25 mouse cellular contexts compared by ENCODE assay signal in genomic region chr12:103437601-103438000, GRCm38 (mm10). TPM values are rescaled to one million over a fixed set of nuclear protein-coding genes. Genes with fewer than 3 reads are reported as not detected.
DNase-seq lines count a peak whose midpoint lies in the region; ATAC-seq lines count a peak whose summit lies in the region.
"Had no signal": no experiment of that assay in that cellular context is flagged by ENCODE, and none has a peak within 500 bp of the region (broad histone marks: within the 10 kb centered on the region; RNA-seq: fewer than 3 reads in every experiment).

No protein-coding gene starts in this region.

- ATAC-seq in common myeloid progenitor, adult 5-6 weeks (replicated peaks; ENCODE audit: low read depth, poor library complexity, severe bottlenecking) = 0 out of 2 replicates have a peak, but pooled peaks have one; percentile 23
- peak; percentile 54 for ATAC-seq in megakaryocyte progenitor cell, adult 5-6 weeks (replicated peaks; ENCODE audit: poor library complexity)
- ATAC-seq: forebrain, embryonic 14.5 days; liver, embryonic 12.5 days had no signal

- DNase-seq in heart, adult 11 months = peak; percentile 86
- no peak for DNase-seq in heart, adult 18-20 months
- DNase-seq in testis, postnatal 10 days (ENCODE audit: low spot score) = peak; percentile 28
- DNase-seq in testis, postnatal 14 days (ENCODE audit: low spot score) = no peak
- no peak for DNase-seq in kidney, adult 9 months
- no peak for DNase-seq in thymus, adult 18-20 months
- DNase-seq: cerebellum, adult 2 months; cerebellum, postnatal 25 days; embryo, embryonic 11 days; heart, postnatal 36 days; kidney, adult 11 months; kidney, postnatal 4 days; layer of hippocampus, adult 9-11 months; left cerebral cortex, postnatal 4 days; lung, postnatal 14 days; thymus, postnatal 4 days had no signal

RNA-seq across cellular contexts. Expression of gene Ifi27, which starts 3.6 kb away (rescaled TPM):
- 100 to 1,000 TPM in 1 of 2 experiments, 10 to 100 TPM in 1; 53.9 to 125 TPM for total RNA-seq in heart, adult 18-20 months (2021)
- total RNA-seq in common myeloid progenitor, adult 5-6 weeks (2017) = 32.3 and 56.2 TPM in 2 replicates
- total RNA-seq in megakaryocyte progenitor cell, adult 5-6 weeks (2015) = 61.5 and 79.9 TPM in 2 replicates
- total RNA-seq in megakaryocyte progenitor cell, adult 5-6 weeks (2017) = 51.8 and 55.5 TPM in 2 replicates

RNA-seq across cellular contexts. Expression of gene Ifi27l2a, which starts 5.9 kb away (rescaled TPM):
- 10 to 100 TPM; 48.4 to 73.7 TPM for total RNA-seq in heart, adult 18-20 months (2021)
- total RNA-seq in common myeloid progenitor, adult 5-6 weeks (2017) = 4.0 and 11.3 TPM in 2 replicates
- 6.0 and 9.2 TPM in 2 replicates for total RNA-seq in megakaryocyte progenitor cell, adult 5-6 weeks (2015)
- 11.5 and 11.6 TPM in 2 replicates for total RNA-seq in megakaryocyte progenitor cell, adult 5-6 weeks (2017)

RNA-seq across cellular contexts. Expression of gene Ddx24, which starts 12.0 kb away (rescaled TPM):
- 10 to 100 TPM; 88.3 to 91.5 TPM for total RNA-seq in heart, adult 18-20 months (2021)
- 124 and 139 TPM in 2 replicates for total RNA-seq in common myeloid progenitor, adult 5-6 weeks (2017)
- total RNA-seq in megakaryocyte progenitor cell, adult 5-6 weeks (2015) = 77.9 and 79.7 TPM in 2 replicates
- total RNA-seq in megakaryocyte progenitor cell, adult 5-6 weeks (2017) = 82.6 and 119 TPM in 2 replicates

RNA-seq across cellular contexts. Expression of gene Ifi27l2b, which starts 19.4 kb away (rescaled TPM):
- not detected for total RNA-seq in heart, adult 18-20 months (2021)
- total RNA-seq in common myeloid progenitor, adult 5-6 weeks (2017) = not detected in 2 replicates
- not detected in 2 replicates for total RNA-seq in megakaryocyte progenitor cell, adult 5-6 weeks (2015)
- total RNA-seq in megakaryocyte progenitor cell, adult 5-6 weeks (2017) = not detected in 2 replicates
- total RNA-seq: adrenal gland, postnatal 36 days; gastrocnemius, adult 8-10 months; heart, adult 2 months; heart, postnatal 36 days; left cerebral cortex, adult 8-10 months; left cerebral cortex, postnatal 4 days; neutrophil, adult 5-6 weeks had no signal

RNA-seq across cellular contexts. Expression of gene 9330161L09Rik, which starts 30.0 kb away (rescaled TPM):
- total RNA-seq in heart, adult 18-20 months (2021) = 1 to 10 TPM; 1.2 to 1.6 TPM
- total RNA-seq in common myeloid progenitor, adult 5-6 weeks (2017) = 2.5 and 3.6 TPM in 2 replicates
- 1.5 and 3.0 TPM in 2 replicates for total RNA-seq in megakaryocyte progenitor cell, adult 5-6 weeks (2015)
- total RNA-seq in megakaryocyte progenitor cell, adult 5-6 weeks (2017) = 0.25 and 0.47 TPM in 2 replicates

Comparison
In these comparisons a context has a peak if more than half of its experiments do, and no peak if none do; other contexts are left out.
1. DNase-seq: peak in heart, adult 11 months (single experiment) and testis, postnatal 10 days (single experiment); none in heart, adult 18-20 months (0 of 2), testis, postnatal 14 days (single experiment), kidney, adult 9 months (single experiment) and thymus, adult 18-20 months (0 of 2).